Mouse (Mus musculus) megakaryocyte, embryonic 14.5 days (primary cell): ENCODE data around the gene Chrm2. TPM values are rescaled to one million over a fixed set of nuclear protein-coding genes. Genes with fewer than 3 reads are reported as not detected.

Experiments used
- H3K27me3 ChIP-seq: replicated peaks from 2 replicates; pipeline ENCODE3; 2012; ENCODE audit warnings: inconsistent platforms
- H3K36me3 ChIP-seq: replicated peaks from 2 replicates; pipeline ENCODE3; 2012; ENCODE audit warnings: low read length, inconsistent platforms, mixed read lengths
- H3K4me1 ChIP-seq: 2 replicates; pipeline ENCODE4 v1.6.1; 2012; ENCODE audit warnings: inconsistent platforms
- H3K4me3 ChIP-seq: replicated peaks from 2 replicates; pipeline ENCODE3; 2012; ENCODE audit warnings: moderate library complexity, mild to moderate bottlenecking, inconsistent platforms
- H3K9me3 ChIP-seq: 2 replicates; pipeline ENCODE4 v1.6.1; 2012; ENCODE audit warnings: inconsistent platforms
- FLI1 ChIP-seq: IDR thresholded peaks from 2 replicates; pipeline ENCODE4 v1.6.1; 2012; ENCODE audit warnings: low read length, inconsistent platforms, mixed read lengths
- GATA1 ChIP-seq: IDR thresholded peaks from 3 replicates; pipeline ENCODE4 v1.6.1; 2012; ENCODE audit warnings: mixed read lengths, low read length, inconsistent platforms, borderline replicate concordance
- polyA plus RNA-seq: library from polyadenylated mRNA; stranded (reverse); fragments of >175 nt; gene quantifications from 2 replicates; pipeline ENCODE4 v1.2.3, GENCODE M21; 2012; ENCODE audit warnings: low replicate concordance; ENCODE audit not compliant: insufficient read depth

The Chrm2 gene
- not detected in 2 replicates for polyA plus RNA-seq

DNA sequence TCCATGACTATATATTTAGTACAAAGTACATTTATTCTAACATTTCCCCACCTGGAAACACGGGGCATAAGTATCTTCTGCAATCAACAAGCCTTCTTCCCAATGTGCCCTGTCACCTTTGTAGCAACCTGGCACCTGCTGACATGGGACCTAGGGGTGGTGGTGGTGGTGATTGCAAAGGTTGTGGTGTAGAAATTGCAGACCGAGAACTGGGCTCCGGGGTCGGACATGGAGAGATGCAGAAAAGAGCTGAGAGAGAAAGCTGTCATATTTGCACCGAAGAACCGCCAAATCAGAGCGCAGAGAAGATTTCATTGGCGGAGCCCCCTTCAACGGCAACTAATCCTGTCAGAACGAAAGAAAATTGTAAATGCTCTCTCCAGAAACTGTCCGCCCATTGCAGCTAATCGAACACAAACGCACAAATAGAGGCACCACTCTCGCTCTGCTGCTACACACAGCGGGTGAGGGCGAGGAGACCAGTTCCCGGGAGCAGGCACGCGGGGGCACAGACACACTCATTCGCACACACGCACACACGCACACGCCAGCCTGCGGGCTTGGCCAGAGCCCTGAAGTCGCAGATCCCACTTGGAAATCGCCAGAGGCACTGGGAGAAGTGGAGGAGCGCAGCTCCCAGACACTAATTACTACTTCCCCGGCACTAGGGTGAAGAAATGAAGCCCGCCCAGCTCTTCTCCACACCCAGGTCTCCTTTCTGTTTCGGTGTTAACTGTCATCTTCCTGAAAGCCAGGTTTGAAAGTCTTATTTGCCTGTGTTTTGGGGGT, at the start of gene Chrm2:
TSS of gene Chrm2 (plus strand) at position 473 of the 789 bp plus-strand sequence.
- Histone ChIP-seq H3K27me3 (peaks cover 31% of the 10 kb centered on the region), H3K36me3 (no peaks in the 10 kb centered on the region), H3K4me1 (peaks cover 13% of the 10 kb centered on the region; the same call in 1 of the 2 replicates), H3K4me3 (peak within 1 kb of the TSS; percentile 87), H3K9me3 (peaks cover 6% of the 10 kb centered on the region; the same call in 1 of the 2 replicates)
- TF ChIP-seq FLI1 (no peak), GATA1 (no peak)

DNA sequence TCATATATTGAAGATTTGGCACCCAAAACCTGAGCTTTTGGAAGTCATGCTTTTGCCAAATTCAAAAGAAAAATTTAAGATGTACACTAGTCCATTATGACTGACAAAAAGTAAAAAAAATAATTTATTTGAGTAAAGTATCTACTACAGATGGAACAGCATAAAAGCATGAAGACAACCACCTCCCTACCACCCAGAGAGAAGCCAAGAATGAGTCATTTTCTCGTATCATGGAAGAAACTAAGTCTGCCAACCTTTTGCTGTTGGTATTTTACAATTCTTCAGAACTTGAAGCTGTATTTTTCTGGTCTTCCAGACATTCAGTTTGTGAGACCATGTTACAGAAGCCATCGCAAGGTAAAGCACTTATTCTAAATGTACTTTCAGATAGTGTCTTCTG, 13.9 kb upstream of the Chrm2 start:
- H3K36me3 ChIP-seq = no peaks in the 10 kb centered on the region
- TF ChIP-seq GATA1 = no peak
- TF ChIP-seq FLI1 = no peak
- no peaks in the 10 kb centered on the region for H3K9me3 ChIP-seq
- H3K27me3 ChIP-seq = no peaks in the 10 kb centered on the region
- no peaks in the 10 kb centered on the region for H3K4me1 ChIP-seq
- no peak overlapping the region for H3K4me3 ChIP-seq

DNA sequence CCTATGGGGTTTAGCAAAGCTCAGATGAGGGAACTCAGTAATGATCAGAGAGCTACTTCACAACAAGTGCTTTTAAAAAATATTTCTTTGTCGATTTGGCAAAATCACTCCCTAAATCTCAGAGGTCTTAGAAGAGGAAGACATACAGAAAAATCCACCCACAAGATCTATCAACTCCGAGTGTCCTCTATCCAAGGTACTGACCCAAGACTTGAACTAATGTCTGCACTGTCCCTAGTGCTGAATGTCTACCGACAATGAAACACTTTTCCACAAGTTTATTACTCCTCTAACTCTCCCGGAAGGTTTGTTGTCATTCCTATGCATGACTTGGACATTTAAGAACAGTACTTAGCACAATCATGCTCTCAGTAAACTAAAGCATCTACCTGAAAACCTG, 9.9 kb upstream of the Chrm2 start:
- Histone ChIP-seq H3K9me3 (no peaks in the 10 kb centered on the region), H3K36me3 (no peaks in the 10 kb centered on the region), H3K4me3 (no peak overlapping the region), H3K4me1 (no peaks in the 10 kb centered on the region), H3K27me3 (no peaks in the 10 kb centered on the region)
- TF ChIP-seq FLI1 (no peak), GATA1 (no peak)

DNA sequence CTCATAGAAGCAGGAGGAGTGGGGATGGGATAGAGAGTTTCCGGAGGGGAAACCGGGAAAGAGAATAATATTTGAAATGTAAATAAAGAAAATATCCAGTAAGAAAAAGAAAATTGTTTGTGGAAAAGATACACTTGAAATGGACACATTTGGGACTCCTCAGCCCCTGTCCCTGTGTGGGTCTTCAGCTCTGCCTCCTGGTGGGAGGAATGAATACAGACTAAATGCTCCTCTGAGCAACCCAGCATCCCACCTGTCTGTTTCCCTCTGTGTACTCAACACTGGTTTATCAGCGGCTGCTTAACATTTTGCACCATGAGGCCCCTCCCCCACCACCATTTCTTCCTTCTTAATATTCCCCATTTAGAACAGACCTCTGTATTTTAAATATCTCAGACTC, 3.8 kb upstream of the Chrm2 start:
- peaks cover 19% of the 10 kb centered on the region for H3K27me3 ChIP-seq
- no peak for TF ChIP-seq FLI1
- no peak for TF ChIP-seq GATA1
- no peaks in the 10 kb centered on the region for H3K36me3 ChIP-seq
- H3K4me1 ChIP-seq = peaks cover 13% of the 10 kb centered on the region; the same call in 1 of the 2 replicates
- H3K9me3 ChIP-seq = peaks cover 2% of the 10 kb centered on the region; the same call in 1 of the 2 replicates
- H3K4me3 ChIP-seq = no peak overlapping the region

DNA sequence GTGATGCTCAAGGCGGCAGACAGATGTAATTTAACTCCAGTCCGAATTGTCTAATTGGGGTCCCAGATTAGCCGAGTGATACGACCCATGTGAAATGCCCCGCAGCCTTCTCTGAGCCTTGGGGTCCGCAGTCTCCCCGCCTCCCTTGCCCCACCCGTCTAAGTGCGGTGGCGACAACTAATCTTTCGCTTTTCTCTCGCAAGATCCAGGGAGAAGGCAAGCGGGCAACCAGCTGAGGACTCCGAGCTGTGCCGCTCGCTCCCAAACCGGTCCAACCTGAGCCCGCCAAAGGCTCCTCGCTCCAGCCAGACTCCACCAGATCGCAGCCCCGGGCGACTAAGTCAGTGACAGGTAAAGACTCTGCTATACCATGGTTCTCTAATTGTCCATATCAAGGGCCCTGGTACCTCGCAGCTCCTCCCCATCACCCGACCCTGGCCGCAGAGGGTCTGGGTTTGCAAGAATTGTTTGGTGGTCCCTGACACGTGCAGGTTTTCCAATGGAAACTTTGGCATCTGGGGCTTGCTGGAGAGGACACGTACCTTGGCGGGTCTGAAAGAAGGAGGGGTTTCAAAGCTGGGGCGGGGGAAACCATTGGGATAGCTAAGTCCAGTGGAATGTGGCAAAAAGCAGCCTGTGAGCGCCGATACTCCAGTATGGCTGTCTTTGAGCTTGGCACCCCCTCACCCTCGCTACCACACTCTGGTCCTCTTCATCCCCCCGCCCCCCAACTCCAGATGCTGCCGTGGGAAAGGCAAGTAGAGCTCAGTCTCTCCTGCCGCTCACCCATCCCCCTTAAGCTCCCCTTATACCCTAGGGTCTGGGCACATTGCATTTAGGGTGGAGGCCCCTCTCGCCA, 746 bp downstream of the Chrm2 start:
- peak overlapping the region; percentile 87 for H3K4me3 ChIP-seq
- TF ChIP-seq FLI1 (no peak), GATA1 (no peak)

DNA sequence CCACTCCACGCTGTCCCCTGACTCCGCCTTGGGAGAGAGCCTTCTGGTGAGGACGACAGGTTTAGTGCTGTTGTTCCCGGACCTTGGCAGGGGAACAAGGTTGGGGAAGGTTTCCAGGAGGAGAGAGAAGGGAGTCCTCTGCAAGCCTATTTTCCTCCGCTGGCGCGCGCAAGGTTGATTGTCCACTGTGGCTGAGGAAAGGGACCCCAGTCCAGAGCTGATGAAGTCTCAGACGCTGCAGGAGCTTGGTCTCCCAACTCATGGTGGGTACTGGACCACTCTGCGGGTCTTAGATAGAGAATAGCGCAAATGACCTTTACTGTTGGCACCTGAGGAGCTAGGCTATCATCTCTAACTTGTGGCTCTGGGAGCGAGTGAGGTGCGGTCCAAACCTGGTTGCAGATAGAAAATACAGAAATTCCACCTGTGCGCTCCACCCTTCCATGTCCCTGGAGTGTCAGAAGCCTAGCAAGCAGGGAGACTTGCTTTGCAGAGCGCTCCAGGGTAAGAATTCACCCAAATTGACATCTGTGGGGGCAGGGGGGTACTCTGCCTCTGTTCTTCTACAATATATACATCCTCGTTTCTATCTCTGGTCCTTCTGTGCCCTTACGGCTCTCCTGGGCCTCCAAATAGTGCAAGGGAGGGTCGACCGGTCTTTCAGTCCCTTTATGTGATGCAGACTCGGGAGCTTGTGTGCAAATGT, 1.5 kb downstream of the Chrm2 start:
- Histone ChIP-seq H3K27me3 (peaks cover 31% of the 10 kb centered on the region), H3K4me3 (no peak overlapping the region), H3K4me1 (peaks cover 13% of the 10 kb centered on the region; the same call in 1 of the 2 replicates), H3K36me3 (no peaks in the 10 kb centered on the region), H3K9me3 (peaks cover 6% of the 10 kb centered on the region; the same call in 1 of the 2 replicates)
- TF ChIP-seq FLI1 (no peak), GATA1 (no peak)

More for the DNA sequence above, 746 bp downstream of the Chrm2 start:
- Histone ChIP-seq H3K4me1 (peaks cover 13% of the 10 kb centered on the region; the same call in 1 of the 2 replicates), H3K27me3 (peaks cover 31% of the 10 kb centered on the region), H3K36me3 (no peaks in the 10 kb centered on the region), H3K9me3 (peaks cover 6% of the 10 kb centered on the region; the same call in 1 of the 2 replicates)

DNA sequence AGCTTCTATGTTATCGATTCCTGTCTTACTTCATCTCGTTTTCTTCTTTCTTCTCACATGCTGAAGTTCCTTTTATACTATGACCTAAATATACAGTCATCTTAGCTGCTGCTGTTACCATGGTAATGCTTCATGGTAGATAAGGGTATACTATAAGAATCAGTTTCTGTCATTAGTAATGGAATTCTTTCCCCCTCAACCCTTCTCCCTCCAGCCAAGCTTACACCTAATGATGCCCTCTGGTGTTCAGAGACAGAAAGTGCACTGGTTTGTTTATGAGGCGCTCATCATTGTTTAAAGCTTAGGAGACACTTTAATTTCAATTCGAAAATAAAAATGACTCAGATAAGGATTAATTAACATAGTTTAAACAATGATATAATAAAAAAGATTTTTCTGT, 5.8 kb downstream of the Chrm2 start:
- peaks cover 16% of the 10 kb centered on the region for H3K27me3 ChIP-seq
- H3K9me3 ChIP-seq = peaks cover 6% of the 10 kb centered on the region; the same call in 1 of the 2 replicates
- TF ChIP-seq FLI1 (no peak), GATA1 (no peak)
- peaks cover 2% of the 10 kb centered on the region; the same call in 1 of the 2 replicates for H3K4me1 ChIP-seq
- H3K4me3 ChIP-seq = no peak overlapping the region
- no peaks in the 10 kb centered on the region for H3K36me3 ChIP-seq

DNA sequence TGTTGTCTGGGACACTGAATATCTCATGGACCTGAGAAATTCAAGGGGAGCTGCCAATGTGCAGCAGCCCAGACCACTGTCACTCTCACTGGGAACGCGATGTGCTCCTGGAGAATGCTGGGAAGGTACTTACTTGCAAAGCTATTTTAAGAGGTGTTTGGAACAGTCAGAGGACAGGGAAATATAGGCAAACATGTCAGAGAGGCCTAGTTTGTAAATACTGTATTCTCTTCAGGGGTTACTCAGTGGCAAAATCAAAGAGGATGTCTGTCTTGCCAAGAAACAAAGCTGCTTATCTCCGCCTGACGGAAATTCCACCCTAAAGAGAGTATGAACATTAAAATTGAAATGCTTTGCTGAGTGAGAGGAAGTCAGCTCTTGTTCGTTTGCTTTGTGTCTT, 17.3 kb downstream of the Chrm2 start:
- H3K36me3 ChIP-seq = no peaks in the 10 kb centered on the region
- H3K27me3 ChIP-seq = no peaks in the 10 kb centered on the region
- no peaks in the 10 kb centered on the region for H3K9me3 ChIP-seq
- H3K4me1 ChIP-seq = no peaks in the 10 kb centered on the region
- TF ChIP-seq FLI1 (no peak), GATA1 (no peak)
- H3K4me3 ChIP-seq = no peak overlapping the region

DNA sequence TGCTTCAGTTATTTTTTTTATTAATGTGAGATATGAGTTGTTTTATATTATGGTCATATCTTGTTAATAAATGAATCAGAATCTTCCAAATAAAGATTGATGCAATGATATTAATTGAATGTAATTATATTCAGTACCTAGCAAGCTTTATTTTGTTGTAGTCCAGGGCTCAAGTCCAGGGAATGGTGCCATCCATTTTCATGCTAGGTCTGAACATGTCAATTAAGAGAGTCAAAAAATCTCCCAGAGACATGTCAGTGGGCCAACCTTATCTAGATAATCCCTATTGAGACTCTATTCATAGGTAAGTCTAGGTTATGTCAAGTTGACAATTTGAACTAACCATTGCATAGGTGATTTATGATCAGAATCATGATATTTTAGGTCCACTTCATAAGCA, 21.1 kb downstream of the Chrm2 start:
- TF ChIP-seq FLI1 = no peak
- TF ChIP-seq GATA1 = no peak
- no peaks in the 10 kb centered on the region for H3K4me1 ChIP-seq
- H3K4me3 ChIP-seq = no peak overlapping the region
- H3K27me3 ChIP-seq = no peaks in the 10 kb centered on the region
- H3K36me3 ChIP-seq = no peaks in the 10 kb centered on the region
- no peaks in the 10 kb centered on the region for H3K9me3 ChIP-seq
